Mouse (Mus musculus) left cerebral cortex, adult 2 months (tissue): ENCODE measurements around the gene Sprr2i. TPM values are rescaled to one million over a fixed set of nuclear protein-coding genes. Genes with fewer than 3 reads are reported as not detected.

ENCODE experiments used
- DNase-seq, 2 experiments: peaks; one replicate each; pipeline ENCODE4 v3.0.0; 2021 to 2022; ENCODE audit warnings: low spot score in 2 of 2, mixed read lengths in 1 of 2; ENCODE audit errors: extremely low spot score in 1 of 2
- H3K27ac ChIP-seq: fragments of 200-600 bp; 2 replicates; pipeline ENCODE4 v1.8.1; 2022
- H3K4me3 ChIP-seq: fragments of 200-600 bp; 2 replicates; pipeline ENCODE4 v1.8.1; 2022
- CTCF ChIP-seq: fragments of 200-600 bp; IDR thresholded peaks from 2 replicates; pipeline ENCODE4 v1.8.1; 2022; ENCODE audit warnings: antibody characterized with exemption, mild to moderate bottlenecking, moderate library complexity
- intact Hi-C: fragments of 180-260 bp; cut with DNase I; formaldehyde crosslinking; loops from one replicate; pipeline ENCODE4 v1.15.1; 2025
- long read RNA-seq, 2 experiments: library from polyadenylated mRNA; stranded (forward); transcript quantifications; one replicate each; pipeline ENCODE4 v2.0.0; 2021; ENCODE audit warnings: borderline mapping rate in 2 of 2
- total RNA-seq, 2 experiments: library from RNA; stranded (reverse); gene quantifications; 2 replicates each; pipeline ENCODE4 v1.2.3; 2021

Sprr2i gene
- not detected for total RNA-seq
- long read RNA-seq, experiment 1, result 0 reads
- long read RNA-seq, experiment 2, result 0 reads

DNA sequence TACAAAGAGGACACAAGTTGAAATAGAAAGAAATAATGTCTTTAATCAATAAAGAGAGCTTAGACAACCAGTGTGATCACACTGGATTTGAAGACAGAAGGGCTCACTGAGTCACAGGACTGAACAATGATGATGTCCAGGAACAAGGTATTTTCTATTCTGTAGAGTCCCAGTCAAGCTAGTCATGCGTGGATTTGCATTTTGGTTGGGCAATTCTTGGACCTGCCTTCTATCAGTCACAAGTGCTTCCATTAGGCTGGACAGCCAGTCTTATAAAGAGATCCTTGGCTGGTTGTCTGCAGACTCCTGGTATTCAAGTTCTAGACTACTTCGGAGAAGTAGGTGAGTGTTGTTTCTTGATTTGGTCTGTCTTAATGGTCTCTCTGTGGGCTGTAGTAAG, at the start of gene Sprr2i:
Sprr2i (plus strand) TSS at position 301 of the 400 bp plus-strand sequence.
- intact Hi-C loops, result no loop called here
- no peak within 1 kb of the TSS for H3K27ac ChIP-seq
- no peak for DNase-seq
- no peak for TF ChIP-seq CTCF
- no peak within 1 kb of the TSS for H3K4me3 ChIP-seq

DNA sequence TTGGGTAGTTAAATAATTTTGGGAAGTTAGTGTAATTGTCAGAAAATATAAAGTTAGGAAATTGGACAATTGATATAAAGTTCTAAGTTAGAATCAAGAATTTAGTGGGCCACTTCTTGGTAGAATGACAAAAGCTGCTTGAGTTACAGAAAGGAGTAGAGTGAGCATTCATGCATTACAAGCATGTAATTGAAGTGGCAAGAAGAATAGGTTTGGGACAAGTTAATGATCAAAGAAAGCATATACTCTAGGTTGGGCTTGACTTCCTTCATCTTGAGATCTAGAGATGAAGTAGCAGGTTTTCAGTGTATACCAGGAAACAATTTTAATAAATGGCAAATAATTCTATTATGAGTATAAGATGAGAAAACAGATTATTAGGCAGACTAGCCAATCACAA, 46.2 kb upstream of the Sprr2i start:
- no peak for TF ChIP-seq CTCF
- intact Hi-C loops, result no loop called here
- H3K27ac ChIP-seq, result no peak overlapping the region
- no peak for DNase-seq
- no peak overlapping the region for H3K4me3 ChIP-seq

DNA sequence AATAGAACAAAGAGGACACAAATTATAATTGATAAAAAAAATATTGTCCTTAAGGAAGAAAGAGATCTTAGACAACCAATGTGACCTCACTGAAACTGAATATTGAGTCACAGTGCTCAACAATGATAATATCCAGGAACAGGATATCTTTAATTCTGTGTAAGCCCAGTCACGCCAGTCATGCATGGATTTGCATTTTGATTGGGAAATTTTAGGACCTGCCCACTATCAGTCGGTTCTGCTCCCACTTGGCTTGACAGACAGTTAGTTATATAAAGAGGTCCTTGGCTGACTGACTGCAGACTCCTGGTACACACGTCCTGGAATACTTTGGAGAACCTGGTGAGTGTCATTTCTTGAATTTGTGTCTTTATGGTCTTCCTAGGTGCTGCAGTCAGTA, 42.9 kb upstream of the Sprr2i start, which contains the start of gene Sprr2f:
Sprr2f (plus strand) TSS at position 301 of the 400 bp plus-strand sequence.
- no peak for TF ChIP-seq CTCF
- no peak within 1 kb of the TSS for H3K4me3 ChIP-seq
- intact Hi-C loops, result no loop called here
- no peak for DNase-seq
- no peak within 1 kb of the TSS for H3K27ac ChIP-seq

GRCm38 (mm10) chr3:92373613-92374012, 34.2 kb upstream of the Sprr2i start:
- TF ChIP-seq CTCF, result no peak
- Histone ChIP-seq H3K4me3 (no peak overlapping the region), H3K27ac (no peak overlapping the region)
- no peak for DNase-seq
- intact Hi-C loops, result no loop called here

DNA sequence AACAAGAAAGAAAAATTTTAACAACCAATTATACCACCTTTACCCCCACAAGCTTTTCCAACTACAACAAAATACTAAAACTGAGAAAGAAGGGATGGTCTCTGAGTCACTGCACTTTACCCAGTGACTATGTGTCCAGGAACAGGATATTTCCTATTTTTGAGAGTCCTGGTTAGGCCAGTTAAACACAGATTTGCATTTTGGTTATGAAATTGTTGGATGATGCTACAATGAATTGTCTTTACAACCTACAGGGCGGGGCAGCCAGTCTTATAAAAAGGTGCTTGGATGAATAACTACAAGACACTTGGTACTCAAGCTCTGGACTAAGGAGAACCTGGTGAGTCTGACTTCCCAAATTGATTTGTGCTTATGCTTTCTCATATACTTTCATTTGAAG, 22.4 kb upstream of the Sprr2i start, which contains the start of gene Sprr2h:
Sprr2h (plus strand) TSS at position 301 of the 400 bp plus-strand sequence.
- intact Hi-C loops, result no loop called here
- no peak for DNase-seq
- Histone ChIP-seq H3K4me3 (no peak within 1 kb of the TSS), H3K27ac (no peak within 1 kb of the TSS)
- TF ChIP-seq CTCF, result no peak

DNA sequence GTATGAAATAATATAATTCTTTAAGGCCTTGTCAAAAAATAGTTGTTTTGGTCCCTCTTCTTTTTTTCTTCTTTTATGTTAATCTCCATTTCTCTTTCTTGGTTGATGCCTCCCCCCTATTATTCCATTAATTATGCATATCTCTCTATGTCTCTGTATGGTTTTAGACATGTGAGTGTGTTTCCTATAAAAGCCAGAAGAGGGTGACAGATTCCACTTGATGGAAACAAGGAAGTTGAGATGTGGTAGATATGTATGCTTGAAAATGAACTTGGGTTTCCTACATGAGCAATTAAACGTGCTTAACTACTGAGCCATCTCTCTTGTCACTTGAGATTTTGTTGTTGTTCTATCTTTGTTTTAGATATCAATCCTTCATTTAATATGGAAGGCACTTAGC, 13.5 kb upstream of the Sprr2i start:
- no peak overlapping the region for H3K4me3 ChIP-seq
- intact Hi-C loops, result loop anchor here (5.0 to 10.0 kb wide), 3 partner anchors 118 to 240 kb away; partner anchors contain the start of gene 2210017I01Rik
- H3K27ac ChIP-seq, result no peak overlapping the region
- TF ChIP-seq CTCF, result peak; percentile 52
- DNase-seq, result no peak

GRCm38 (mm10) chr3:92417782-92418181, 10.0 kb downstream of the Sprr2i start, which contains the start of gene Sprr2j-ps:
Gene Sprr2j-ps, plus strand, starts transcription at chr3:92418082.
- no peak for DNase-seq
- H3K4me3 ChIP-seq, result no peak within 1 kb of the TSS

GRCm38 (mm10) chr3:92429323-92429722, 21.5 kb downstream of the Sprr2i start, which contains the start of gene Gm9774:
Gene Gm9774, minus strand, starts transcription at chr3:92429423.
- H3K4me3 ChIP-seq, result no peak within 1 kb of the TSS
- TF ChIP-seq CTCF, result no peak
- intact Hi-C loops, result no loop called here
- H3K27ac ChIP-seq, result no peak within 1 kb of the TSS
- DNase-seq, result no peak

More at GRCm38 (mm10) chr3:92417782-92418181, 10.0 kb downstream of the Sprr2i start, which contains the start of gene Sprr2j-ps:
- H3K27ac ChIP-seq, result no peak within 1 kb of the TSS
- intact Hi-C loops, result no loop called here
- no peak for TF ChIP-seq CTCF

- Histone ChIP-seq H3K4me3 (no peak within 1 kb of the TSS), H3K27ac (no peak within 1 kb of the TSS)
- intact Hi-C loops, result no loop called here
- no peak for DNase-seq
- TF ChIP-seq CTCF, result no peak
These were observed 24.5 kb downstream of the Sprr2i start, which contains the start of gene Sprr2k for GRCm38 (mm10) chr3:92432282-92432681. Gene Sprr2k, plus strand, starts transcription at chr3:92432582.

- no peak within 1 kb of the TSS for H3K4me3 ChIP-seq
- DNase-seq, result no peak
- no peak for TF ChIP-seq CTCF
- intact Hi-C loops, result no loop called here
- H3K27ac ChIP-seq, result no peak within 1 kb of the TSS
These were observed 30.9 kb downstream of the Sprr2i start, which contains the start of gene Sprr1b for GRCm38 (mm10) chr3:92438689-92439088. Gene Sprr1b, minus strand, starts transcription at chr3:92438789.

GRCm38 (mm10) chr3:92440177-92440576, 32.4 kb downstream of the Sprr2i start:
- no peak for DNase-seq
- no peak for TF ChIP-seq CTCF
- Histone ChIP-seq H3K27ac (no peak overlapping the region), H3K4me3 (no peak overlapping the region)
- intact Hi-C loops, result no loop called here

- no peak overlapping the region for H3K4me3 ChIP-seq
- intact Hi-C loops, result no loop called here
- no peak overlapping the region for H3K27ac ChIP-seq
- no peak for TF ChIP-seq CTCF
- no peak for DNase-seq
These were observed 47.4 kb downstream of the Sprr2i start for GRCm38 (mm10) chr3:92455151-92455550.

DNA sequence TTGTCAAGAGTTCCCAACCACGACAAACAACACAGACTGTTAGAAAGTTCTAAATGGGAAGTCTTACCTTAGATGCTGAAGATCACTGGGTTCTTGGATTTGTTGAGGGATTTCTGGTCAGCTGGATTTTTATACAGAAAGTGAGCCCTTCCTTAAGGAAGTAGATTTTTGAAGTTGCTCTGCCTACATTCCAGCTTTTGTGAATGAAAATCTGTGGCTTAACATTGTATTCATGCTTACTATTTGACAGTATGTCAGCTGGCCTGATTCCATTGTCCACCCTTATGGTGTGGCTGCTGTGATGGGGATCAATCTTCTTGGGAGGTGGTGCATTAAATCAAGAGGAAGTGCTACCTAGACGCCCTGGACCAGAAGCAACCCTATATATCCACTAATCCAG, 50.8 kb downstream of the Sprr2i start, which contains the start of gene Sprr3:
Sprr3 (minus strand) TSS at position 101 of the 400 bp plus-strand sequence.
- intact Hi-C loops, result no loop called here
- no peak within 1 kb of the TSS for H3K4me3 ChIP-seq
- DNase-seq, result no peak
- H3K27ac ChIP-seq, result no peak within 1 kb of the TSS
- TF ChIP-seq CTCF, result no peak

Other genes with a start within 250 kb of the Sprr2i start
- not detected for gene Sprr2a1, start 192.2 kb upstream of the Sprr2i start, total RNA-seq
- gene Sprr2a2, start 192.1 kb upstream of the Sprr2i start, total RNA-seq, result not detected
- gene Sprr2a3, start 122.6 kb upstream of the Sprr2i start, total RNA-seq, result not detected
- gene Sprr2b, start 91.4 kb upstream of the Sprr2i start, total RNA-seq, result not detected
- not detected for gene Sprr2d, start 68.9 kb upstream of the Sprr2i start, total RNA-seq
- gene Sprr2e, start 55.8 kb upstream of the Sprr2i start, total RNA-seq, result not detected
- gene Sprr2f, start 42.8 kb upstream of the Sprr2i start, total RNA-seq, result not detected
- gene Sprr2h, start 22.3 kb upstream of the Sprr2i start, total RNA-seq, result not detected
- gene Sprr2j-ps, start 10.1 kb downstream of the Sprr2i start, total RNA-seq, result not detected
- gene Gm9774, start 21.4 kb downstream of the Sprr2i start, total RNA-seq, result 1 to 10 TPM in 1 of 2 experiments, under 1 TPM in 1; 0.98 to 3.2 TPM
- gene Sprr2k, start 24.6 kb downstream of the Sprr2i start, total RNA-seq, result not detected
- gene Sprr1b, start 30.8 kb downstream of the Sprr2i start, total RNA-seq, result not detected
- not detected for gene Sprr3, start 50.7 kb downstream of the Sprr2i start, total RNA-seq
- not detected for gene Sprr1a, start 77.9 kb downstream of the Sprr2i start, total RNA-seq
- not detected for gene Sprr4, start 92.5 kb downstream of the Sprr2i start, total RNA-seq
- gene 2310046K23Rik, start 126.5 kb downstream of the Sprr2i start, total RNA-seq, result not detected
- not detected for gene Ivl, start 165.7 kb downstream of the Sprr2i start, total RNA-seq
- not detected for gene Smcp, start 181.0 kb downstream of the Sprr2i start, total RNA-seq
- gene 2210017I01Rik, start 199.5 kb downstream of the Sprr2i start, total RNA-seq, result not detected
- gene Lce6a, start 213.7 kb downstream of the Sprr2i start, total RNA-seq, result not detected
- not detected for gene Lce1a1, start 240.3 kb downstream of the Sprr2i start, total RNA-seq
- not detected for gene Lce1b, start 248.9 kb downstream of the Sprr2i start, total RNA-seq